Mouse (Mus musculus): ENCODE measurements around the gene Hcfc1r1. TPM values are rescaled to one million over a fixed set of nuclear protein-coding genes. Genes with fewer than 3 reads are reported as not detected.

The Hcfc1r1 gene
- 6.3 and 15.9 TPM in 2 replicates for total RNA-seq (2015; ENCODE audit: low replicate concordance)
- 8.6 and 11.0 TPM in 2 replicates for total RNA-seq (2017; ENCODE audit: low replicate concordance)

GRCm38 (mm10) chr17:23673424-23674073, at the start of gene Hcfc1r1, which contains the start of gene Thoc6:
TSS of gene Hcfc1r1 (plus strand) at chr17:23673596.
TSS of gene Thoc6 (minus strand) at chr17:23673882.
- ATAC-seq (replicated peaks; ENCODE audit: low FRiP score, poor library complexity, severe bottlenecking): peak; percentile 90

GRCm38 (mm10) chr17:23627813-23628212, 45.6 kb upstream of the Hcfc1r1 start:
- ATAC-seq (replicated peaks; ENCODE audit: low FRiP score, poor library complexity, severe bottlenecking): no peak

GRCm38 (mm10) chr17:23630195-23631020, 43.0 kb upstream of the Hcfc1r1 start:
- peak; percentile 74 for ATAC-seq (replicated peaks; ENCODE audit: low FRiP score, poor library complexity, severe bottlenecking)

GRCm38 (mm10) chr17:23631241-23631640, 42.2 kb upstream of the Hcfc1r1 start:
- no peak for ATAC-seq (replicated peaks; ENCODE audit: low FRiP score, poor library complexity, severe bottlenecking)

GRCm38 (mm10) chr17:23644613-23645495, 28.5 kb upstream of the Hcfc1r1 start, which contains the start of gene Mmp25:
TSS of gene Mmp25 (minus strand) at chr17:23645277.
- no peak for ATAC-seq (replicated peaks; ENCODE audit: low FRiP score, poor library complexity, severe bottlenecking)

DNA sequence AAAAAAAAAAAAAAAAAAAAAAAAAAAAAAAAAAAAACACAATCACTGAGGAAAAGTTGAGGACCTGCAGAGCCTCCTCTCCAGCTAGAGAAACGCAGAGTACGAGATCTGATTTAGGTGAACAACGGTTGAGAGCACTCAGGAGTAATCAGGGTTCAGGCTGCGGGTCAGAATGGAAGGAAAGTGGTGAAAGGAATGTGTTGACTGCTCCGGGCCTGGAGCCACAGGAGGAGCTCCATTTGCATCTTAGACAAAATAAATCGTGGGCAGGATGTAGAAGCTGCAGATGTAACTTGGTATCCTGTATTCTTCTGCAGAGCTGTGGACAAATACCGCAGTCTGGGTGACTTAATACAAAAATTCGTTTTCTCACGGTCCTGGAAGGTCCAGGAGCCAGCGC, 27.5 kb upstream of the Hcfc1r1 start:
- no peak for ATAC-seq (replicated peaks; ENCODE audit: low FRiP score, poor library complexity, severe bottlenecking)

DNA sequence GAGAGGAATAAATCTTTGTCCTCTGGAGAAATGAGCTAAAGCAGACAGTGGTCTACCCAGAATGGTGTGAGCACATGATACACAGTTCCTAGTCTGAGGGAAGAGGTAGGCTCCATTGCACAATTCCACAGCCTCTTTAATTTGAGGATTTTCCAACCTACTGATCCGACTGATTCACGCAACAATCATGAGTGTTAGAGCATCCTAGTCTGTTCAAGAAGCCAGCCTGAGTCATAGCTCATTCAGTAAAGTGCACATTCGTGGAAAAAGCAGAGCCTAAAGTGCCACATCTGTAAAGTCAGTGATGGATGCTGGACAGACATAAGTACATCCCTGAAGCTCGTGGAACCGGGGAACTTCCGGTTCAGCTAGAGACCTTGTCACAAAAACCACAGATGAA, 22.0 kb upstream of the Hcfc1r1 start:
- no peak for ATAC-seq (replicated peaks; ENCODE audit: low FRiP score, poor library complexity, severe bottlenecking)

DNA sequence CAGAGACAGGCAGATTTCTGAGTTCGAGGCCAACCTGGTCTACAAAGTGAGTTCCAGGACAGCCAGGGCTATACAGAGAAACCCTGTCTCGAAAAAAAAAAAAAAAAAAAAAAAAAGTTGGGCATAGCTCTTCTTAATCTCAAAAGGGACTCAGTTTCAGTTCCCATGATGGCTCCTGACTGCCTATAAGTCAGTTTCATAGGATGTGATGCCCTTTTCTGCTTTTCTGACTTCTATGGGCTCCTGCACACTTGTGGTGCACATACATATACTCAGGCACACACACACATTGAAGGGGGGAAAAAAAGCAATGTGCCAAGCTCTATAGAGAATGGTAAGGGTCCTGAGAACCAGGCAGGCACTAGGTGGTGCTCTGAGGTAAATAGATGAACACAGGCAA, 20.1 kb upstream of the Hcfc1r1 start:
- no peak for ATAC-seq (replicated peaks; ENCODE audit: low FRiP score, poor library complexity, severe bottlenecking)

DNA sequence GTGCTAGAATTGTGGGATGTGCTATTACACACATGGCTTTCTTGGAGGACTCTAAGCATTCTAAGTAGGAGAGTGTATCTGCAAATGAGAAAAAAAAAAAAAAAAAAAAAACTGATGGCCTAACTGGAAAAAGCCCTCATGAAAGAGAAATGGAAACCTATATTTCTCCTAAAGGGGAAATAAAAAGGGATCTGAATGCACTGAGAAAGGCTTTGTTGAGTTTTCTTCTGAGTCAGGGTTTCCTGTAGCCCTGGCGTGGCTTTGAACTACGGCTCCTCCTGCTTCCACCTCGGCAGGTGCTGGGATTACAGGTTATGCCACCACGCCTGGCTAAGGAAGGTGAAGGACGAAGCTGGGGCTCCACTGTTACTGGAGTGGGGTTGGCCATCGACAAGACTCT, 19.4 kb upstream of the Hcfc1r1 start:
- ATAC-seq (replicated peaks; ENCODE audit: low FRiP score, poor library complexity, severe bottlenecking): no peak

GRCm38 (mm10) chr17:23654410-23654809, 19.0 kb upstream of the Hcfc1r1 start:
- ATAC-seq (replicated peaks; ENCODE audit: low FRiP score, poor library complexity, severe bottlenecking): no peak

- ATAC-seq (replicated peaks; ENCODE audit: low FRiP score, poor library complexity, severe bottlenecking): no peak
Observed at GRCm38 (mm10) chr17:23658450-23658849, 14.9 kb upstream of the Hcfc1r1 start.

DNA sequence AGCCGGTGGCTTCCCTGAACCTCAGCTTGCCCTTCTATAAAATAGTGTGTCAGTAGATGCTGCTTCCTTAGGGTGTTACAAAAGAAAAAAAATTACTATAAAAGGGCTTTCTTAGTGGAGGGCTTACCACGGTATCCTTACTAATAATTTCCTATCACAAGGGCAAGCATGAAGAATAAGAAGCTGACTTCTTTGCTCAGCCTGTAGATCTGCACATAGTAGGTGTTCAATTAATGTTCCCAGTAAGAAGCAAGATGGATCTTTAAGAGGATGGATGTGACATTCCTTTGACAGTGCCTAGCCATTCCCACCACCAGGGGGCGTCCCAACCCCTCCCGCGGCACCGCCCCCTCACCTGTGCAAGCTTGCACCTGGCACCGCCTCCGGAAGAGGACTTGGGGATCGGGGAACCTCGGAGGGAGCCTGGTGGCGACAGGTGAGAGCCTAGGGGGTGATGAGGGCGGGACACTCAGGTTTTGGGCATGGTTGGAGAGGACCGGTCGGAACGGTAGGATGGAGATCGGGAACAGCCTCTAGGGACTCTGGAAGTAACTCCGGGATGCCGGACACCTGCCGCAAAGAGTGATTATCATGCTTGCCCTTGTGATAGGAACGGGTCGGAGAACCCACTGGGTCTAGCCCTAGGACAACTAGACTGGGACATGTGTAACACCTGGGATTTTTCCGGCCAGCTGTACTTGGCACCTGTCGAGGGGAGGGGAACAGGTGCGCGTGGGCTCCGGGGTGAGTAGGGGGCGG, 13.1 kb upstream of the Hcfc1r1 start, which contains the start of gene Bicdl2:
TSS of gene Bicdl2 (plus strand) at position 390 of the 759 bp plus-strand sequence.
- no peak for ATAC-seq (replicated peaks; ENCODE audit: low FRiP score, poor library complexity, severe bottlenecking)

DNA sequence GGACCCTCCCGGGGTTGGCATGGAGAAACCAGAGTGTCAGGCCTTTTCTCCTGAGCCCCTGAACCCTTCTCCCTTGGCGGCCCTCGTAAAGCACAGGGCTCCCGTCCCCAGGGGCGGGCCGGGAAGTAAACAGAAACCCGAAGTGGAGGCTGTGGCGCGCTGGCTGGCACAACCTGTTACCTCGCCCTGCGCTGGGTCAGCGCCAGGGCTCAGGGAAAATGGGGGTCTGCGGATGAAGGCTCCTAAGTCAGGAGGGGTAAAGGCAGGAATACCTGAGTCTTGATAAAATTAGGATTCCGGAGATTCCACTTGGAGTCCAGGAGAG, 12.6 kb upstream of the Hcfc1r1 start:
- no peak for ATAC-seq (replicated peaks; ENCODE audit: low FRiP score, poor library complexity, severe bottlenecking)

GRCm38 (mm10) chr17:23661526-23661925, 11.9 kb upstream of the Hcfc1r1 start:
- no peak for ATAC-seq (replicated peaks; ENCODE audit: low FRiP score, poor library complexity, severe bottlenecking)

- ATAC-seq (replicated peaks; ENCODE audit: low FRiP score, poor library complexity, severe bottlenecking): peak; percentile 25; the same call in 1 of the 2 replicates
Observed at GRCm38 (mm10) chr17:23664556-23665021, 8.8 kb upstream of the Hcfc1r1 start.

- ATAC-seq (replicated peaks; ENCODE audit: low FRiP score, poor library complexity, severe bottlenecking): no peak
Observed at GRCm38 (mm10) chr17:23665511-23665910, 7.9 kb upstream of the Hcfc1r1 start.

DNA sequence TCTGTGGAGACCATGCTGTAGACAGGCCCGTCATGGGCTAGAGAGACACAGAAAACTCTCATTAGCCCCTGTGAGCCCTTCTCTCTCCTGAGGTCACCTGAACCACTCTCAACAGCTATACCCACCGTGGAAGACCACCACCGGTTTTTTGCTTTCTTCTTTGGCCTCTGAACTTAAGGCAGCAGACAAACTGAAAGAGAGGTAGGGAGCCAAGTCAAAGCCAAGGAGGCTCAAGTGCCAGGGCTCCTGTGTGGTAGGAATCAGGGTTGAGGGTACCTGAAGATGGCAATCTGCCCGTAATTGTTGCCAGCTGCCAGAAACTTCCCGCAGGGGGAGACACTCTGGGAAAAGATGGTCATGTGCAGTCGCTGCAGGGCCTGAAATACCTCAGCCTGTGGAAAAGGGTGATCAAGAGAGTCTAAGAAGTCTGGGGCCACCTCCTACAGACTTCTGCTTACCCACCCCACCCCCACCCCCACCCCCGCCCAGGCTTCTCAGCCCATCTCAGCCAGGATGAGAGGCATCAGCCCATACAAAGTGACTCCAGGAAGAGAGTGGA, 2.8 kb upstream of the Hcfc1r1 start:
- ATAC-seq (replicated peaks; ENCODE audit: low FRiP score, poor library complexity, severe bottlenecking): no peak

DNA sequence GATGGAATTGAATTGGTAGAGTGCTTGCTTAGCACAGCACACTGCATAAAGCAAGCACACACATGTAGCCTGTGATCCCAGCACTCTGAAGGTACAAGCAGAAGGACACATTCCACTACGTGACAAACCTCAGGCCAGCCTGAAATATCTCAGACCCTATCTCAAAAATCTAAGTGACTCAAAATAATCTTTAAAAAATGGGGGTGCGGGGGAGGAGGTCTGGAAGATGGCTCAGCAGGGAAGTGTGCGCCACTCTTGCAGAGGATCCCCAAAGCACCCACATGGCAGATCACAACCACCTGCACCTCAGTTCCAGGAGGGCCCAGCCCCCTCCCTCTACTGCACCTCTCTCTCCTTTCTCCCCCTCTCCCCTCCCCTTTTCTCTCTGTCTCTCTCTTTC, 1.9 kb upstream of the Hcfc1r1 start:
- ATAC-seq (replicated peaks; ENCODE audit: low FRiP score, poor library complexity, severe bottlenecking): no peak

DNA sequence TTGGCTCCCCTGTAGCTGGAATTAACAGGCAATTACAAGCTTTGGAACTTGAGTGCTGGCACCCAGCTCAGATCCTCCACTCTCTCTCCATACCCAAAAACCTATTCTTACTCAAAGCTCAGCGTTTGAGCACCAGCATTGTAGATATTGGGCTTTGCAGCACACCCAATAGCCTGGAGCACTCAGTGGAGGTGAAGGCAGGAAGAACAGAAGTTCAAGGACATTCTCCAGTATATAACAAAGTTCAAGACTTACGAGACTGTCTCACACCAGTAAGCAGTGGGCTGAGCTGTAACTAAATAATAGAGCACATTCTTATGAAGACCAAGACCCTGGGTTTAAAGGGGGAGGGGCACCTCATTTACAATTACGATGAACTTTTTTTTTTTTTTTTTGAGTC, 635 bp upstream of the Hcfc1r1 start:
- ATAC-seq (replicated peaks; ENCODE audit: low FRiP score, poor library complexity, severe bottlenecking): no peak

Data from erythroid progenitor cell, adult 5-6 weeks (primary cell).